Mouse (Mus musculus) ZHBTc4 (cell line): ENCODE results near the gene Nfatc2.

ENCODE experiments used
- DNase-seq: peaks from one replicate; pipeline ENCODE4 v3.0.0-alpha.2; 2011; ENCODE audit warnings: low read depth, low spot score

Gene Nfatc2

DNA sequence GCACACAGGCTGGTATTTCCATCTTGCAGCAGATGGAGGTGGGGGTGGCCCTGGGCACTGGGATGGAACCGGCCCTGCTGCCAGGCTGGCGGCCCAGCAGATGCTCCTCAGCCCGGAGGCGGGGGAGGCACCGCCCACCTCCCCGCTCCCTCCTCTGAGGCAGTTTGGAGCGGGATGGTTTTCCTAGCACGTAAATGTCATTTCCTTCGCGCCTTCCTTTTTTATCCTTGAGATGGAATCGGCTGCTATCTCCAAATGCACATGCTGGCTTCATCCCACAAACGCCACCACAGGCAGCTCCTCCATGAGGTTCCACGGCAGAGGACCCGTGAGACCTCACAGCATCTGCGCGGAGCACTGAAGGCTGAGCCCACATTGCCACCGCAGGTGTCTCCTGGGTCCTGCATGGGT, 160.5 kb downstream of the Nfatc2 start:
- no peak for DNase-seq

DNA sequence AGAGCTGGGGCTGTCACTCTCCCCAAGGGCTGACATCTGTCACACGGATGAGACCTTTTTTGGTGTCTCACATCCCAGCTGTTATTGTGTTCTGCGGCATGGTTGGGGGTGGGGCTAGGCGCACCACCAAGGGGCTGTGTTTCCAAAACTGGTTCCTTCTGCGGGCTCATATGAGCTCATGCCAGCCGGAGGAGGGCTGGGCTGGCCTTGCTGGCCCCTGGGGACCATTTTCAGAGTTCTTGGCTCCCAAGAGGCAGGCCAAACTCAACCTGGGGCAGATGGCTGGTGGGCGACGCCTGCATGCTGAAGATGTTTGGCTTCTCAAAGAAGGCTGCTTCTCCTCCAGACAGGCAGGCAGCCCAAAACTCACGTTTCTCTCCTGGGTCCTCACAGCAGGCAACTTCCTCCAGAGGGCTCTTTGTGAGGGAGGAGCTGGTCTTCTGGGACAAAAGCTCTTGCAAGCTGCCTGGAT, 162.4 kb downstream of the Nfatc2 start:
- DNase-seq = no peak

DNA sequence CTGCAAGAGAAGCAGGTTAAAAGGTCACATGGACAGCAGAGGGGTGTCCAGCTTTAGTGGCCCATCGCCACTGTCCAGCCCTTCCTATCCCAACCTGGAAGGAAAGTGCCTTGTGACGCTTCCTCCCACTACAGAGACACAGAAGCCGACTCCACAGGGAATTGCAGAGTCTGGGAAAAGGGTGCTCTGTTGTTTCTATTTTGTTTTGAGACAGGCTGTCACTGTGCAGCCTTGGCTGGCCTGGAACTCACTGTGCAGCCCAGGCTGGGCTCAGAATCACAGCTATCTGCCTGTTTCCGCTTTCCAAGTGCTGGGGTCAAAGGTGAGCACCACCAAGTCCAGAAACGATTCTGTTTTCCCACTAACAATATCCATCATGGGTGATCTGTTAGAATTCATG, 167.3 kb downstream of the Nfatc2 start:
- DNase-seq = no peak

DNA sequence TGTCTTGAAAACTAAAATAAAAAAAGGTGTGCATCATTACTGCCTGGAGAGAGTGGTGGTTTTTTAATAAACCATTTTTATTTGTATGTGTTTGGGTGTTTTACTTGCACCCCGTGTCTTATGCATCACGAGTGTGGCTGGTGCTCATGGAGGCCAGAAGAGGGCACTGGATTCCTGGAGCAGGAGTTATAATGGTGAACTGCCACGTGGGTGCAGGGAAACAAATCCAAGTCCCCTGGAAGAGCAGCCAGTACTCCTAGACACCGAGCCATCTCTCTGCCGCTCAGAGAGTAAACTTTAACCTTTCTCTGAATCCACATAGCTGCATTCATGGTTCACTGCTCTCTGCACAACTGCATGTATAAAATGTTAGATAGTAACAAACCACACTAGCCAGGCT, 168.1 kb downstream of the Nfatc2 start:
- no peak for DNase-seq

DNA sequence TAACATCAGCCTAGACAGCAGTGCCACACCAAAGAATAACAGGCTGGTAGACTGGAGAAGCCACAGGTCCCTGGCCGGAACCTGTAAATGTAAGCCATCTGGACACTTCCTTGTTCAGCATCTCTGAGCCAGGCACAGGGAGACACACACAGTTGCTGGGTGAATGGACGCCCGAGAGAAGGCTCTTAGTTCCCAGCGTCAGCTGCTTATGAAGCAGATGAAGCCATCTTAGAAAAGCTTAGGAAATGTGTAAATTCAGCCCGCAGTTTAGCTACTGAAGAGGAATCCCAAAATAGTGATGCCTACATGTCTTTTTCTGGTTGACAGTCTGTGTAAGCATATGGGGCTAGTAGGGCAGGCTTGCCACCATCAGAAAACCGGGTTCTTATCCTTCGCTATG, 169.1 kb downstream of the Nfatc2 start:
- DNase-seq = no peak

DNA sequence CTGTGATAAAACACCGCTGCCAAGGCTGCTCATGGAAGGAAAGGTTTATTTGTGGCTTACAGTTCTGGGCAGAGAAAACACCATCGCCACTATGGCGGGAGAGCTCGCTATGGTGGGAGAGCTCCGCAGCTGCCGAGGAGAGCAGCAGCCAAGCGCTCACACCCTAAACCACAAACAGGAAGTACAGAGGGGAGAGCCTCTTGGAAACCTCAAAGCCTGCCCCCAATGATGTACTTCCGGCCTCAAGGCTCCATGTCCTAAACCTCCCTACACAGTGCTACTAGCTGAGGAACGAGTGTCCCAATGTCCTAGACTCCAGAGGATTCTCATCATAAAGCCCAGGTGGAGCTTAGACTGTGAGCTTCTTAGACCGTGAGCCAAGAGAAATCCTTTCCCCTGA, 171.9 kb downstream of the Nfatc2 start:
- peak; percentile 42 for DNase-seq

DNA sequence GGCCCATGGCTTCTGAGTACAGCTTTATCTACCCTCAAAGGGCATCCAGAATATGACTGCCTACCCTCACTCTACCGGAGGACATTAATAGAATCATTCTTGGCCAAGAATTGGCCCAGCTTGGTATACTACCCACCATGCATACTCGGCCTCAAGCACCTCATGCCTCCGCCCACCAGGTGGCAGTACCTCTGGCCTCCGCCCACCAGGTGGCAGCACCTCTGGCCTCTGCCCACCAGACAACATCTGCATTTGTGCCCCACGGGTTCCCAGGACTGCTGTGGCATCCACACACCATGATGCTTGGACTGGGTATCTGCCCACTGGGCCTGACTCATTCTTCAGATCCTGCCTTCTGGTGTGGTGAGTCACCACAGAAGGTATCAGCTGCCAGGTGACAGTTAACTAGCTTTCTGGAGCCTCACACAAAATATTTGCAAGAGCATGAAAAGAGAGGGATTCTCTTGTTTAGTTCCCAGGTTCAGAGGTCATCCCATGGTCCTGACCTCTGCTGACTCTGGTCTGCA, 173.0 kb downstream of the Nfatc2 start:
- peak; percentile 74 for DNase-seq
